Mouse (Mus musculus) frontal cortex, postnatal 36 days (tissue): Measurements from ENCODE around the gene Hyal6.

Experiments
- DNase-seq, 2 experiments: peaks; one replicate each; pipeline ENCODE4 v3.0.0; 2022; ENCODE audit warnings: low spot score in 2 of 2

The Hyal6 gene

DNA sequence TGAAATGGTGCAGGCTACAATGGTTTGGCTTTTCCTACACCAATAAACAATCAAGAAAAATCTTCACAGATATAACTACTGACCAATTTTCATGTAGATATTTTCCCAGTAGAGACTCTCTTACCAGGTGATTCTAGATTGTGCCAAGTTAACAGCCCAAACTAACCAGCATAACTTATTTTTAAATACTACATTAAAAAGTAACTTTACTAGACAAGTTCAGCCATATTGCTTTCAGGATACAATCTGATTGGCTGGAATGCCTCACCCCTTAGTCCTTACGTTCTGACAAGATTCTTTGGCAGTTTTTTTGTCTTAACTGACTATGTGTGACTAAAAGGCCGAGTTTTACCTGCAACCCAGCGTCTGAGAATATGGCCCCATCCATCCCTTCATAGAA is at the start of gene Hyal6:
Gene Hyal6 (plus strand): TSS at position 301 of the 400 bp plus-strand sequence.
- DNase-seq = no peak

DNA sequence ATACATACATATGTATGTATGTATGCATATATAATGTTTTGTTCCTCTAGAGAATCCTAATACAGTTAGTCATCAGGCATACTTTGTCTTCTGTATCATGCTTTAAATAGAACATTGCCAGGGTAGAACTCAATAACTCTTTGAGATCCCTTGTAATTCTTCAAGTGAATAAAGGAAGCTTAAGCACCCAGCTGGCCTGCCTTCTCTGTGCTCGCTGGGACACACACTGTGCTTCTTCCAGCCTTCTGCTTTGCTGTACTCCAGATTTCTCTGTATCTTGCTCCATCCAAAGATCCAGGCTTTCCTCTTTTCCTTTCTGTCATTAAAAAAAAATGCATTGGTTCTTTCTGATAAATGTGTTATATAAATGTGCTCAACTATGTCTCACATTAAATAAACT is 45.2 kb upstream of the Hyal6 start:
- no peak for DNase-seq

DNA sequence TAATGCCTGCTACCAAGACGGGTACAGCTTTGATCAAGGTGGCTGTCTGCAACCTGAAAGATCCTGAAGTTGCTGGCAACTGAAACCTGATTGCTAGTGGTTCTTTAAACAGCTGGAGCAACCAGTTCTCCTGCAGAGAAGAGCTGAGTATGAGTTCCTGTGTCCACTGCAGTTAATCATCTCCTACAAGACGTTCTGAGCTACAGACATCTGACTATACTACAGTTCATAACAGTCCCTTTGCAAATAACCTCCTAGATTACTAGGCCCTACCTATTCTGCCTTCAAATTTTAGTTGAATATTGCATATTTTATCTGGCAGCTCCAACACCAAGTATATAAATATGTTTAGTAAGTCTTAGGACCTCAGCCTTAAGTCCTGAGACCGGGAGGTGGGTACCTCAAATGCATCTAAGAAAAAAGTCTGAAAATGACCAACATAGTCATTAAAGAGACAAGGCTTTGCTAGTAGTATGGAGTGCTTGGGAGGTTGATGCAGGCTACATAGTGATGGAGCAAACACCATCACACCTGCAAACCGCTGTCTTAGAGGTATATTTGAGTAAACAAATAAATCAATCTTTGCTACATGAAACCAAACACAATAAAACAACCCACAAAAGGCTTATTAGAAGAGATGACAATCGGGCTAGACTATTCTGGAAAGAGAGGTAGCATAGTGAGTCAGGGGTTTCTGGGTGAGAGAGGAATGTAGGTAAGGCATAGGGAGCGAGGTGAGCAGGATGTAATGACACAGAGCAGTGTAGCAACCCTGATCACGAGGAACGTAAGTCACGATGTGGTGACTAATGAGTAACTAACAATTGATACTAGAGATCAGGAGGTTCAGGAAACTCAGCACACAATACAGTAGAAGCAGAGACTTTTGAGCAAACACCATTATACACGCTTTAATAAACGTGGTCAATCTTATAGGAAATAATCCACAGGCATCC is 38.3 kb upstream of the Hyal6 start:
- DNase-seq = no peak

DNA sequence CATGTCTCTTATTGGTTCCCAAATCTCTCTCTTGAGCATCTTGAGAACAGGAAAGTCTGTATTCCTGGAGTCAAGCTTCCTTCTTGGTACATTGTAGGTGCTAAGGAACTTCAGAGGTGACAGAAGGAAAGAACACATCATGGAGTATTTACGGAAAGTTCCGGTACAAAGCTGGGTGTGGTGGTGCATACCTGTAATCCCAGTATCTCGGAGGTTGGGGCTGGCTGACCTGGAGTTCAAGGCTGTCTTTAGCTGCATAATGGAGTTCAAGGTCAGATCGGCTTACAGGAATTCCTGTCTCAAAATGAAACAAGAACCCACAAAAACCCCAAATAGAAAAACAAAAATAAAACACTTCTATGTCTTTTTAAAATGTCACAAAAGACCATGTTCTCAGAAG is 36.9 kb upstream of the Hyal6 start:
- DNase-seq = no peak

DNA sequence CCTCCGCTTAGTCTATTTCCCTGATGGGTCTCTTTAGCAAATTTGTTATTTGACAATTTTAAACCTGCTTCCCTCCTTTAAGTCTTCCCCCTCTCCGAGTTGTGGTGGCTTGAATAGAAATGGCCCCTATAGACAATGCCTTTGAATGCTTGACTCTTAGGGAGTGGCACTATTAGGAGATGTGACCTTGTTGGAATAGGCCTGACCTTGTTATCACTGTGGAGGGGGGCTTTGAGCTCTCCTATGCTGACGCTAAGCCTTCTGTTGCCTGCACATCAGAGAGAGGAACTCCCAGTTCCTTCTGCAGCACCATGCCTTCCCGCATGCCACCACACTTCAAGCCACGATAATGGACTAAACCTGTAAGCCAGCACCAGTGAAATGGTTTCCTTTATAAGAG is 35.8 kb upstream of the Hyal6 start:
- DNase-seq = no peak

DNA sequence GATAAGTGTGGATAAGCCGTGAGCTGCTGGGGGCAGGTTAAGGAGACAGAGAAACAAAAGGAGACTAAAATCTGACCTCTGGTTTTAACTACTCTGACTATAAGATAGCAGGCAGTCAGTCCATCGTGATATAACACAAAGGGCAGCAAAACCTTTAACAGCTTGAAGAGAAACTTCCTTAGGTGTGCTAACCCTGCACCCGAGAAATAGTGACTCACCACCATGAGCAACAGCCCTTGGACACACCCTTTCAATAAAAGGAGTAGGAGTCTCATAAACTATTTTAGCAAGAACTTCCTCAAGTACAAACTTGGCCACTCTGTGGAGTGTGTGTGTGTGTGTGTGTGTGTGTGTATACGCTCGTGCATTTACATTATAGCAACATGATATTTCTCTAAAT is 26.0 kb upstream of the Hyal6 start:
- DNase-seq = no peak

DNA sequence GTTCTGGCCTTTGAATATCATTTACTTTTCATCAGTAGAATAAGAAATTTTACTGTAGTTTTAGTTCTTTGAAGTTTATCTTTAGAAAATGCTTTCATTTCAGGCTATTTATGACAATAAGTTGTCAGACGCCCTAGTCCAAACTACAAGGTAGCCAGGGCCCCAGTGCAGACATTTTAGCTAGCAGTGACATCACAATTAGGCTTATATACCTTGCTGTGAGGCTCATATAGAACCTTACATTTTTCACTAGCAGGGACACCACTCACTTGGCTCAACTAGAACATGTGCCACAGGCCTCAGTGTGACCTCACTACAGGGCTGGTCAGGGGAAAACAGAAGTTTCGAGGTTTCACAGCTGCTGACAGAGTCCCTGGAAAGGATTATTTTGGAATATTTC is 25.5 kb upstream of the Hyal6 start:
- no peak for DNase-seq

DNA sequence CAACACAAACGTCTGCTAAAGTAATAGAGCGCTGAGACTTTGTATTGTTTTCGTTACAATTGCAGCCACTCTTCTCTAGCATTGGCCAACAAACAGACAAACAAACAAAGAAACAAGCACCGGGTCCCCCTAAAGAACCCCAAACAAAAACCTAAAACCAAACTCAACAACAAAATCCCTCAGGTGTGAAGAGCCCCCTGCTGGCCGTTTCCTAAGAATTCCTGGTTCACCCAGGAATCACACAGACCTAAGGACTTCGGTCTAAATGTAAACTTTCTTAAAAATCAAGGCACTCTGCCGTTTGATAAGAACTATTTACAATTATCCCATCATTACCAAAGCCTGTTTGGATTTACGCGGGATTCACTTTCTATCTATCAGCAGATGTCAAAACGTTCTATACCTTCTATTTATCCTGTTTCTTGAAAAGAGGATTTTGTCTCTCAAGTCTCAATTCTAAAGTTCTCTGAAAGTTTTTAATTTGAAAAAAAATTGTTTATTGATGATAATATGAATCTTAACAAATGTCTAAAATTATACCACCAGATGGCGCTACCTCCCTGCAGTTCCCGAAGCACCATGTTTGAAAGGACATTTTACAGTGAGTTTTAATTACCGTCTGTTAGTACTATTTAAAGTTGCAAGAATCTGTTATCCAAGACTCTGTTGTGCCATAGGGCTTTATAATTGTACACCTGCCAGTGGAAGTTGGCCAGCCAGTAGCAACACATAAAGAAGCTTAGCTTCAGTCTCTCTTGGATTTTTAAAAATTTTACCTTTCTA is 11.5 kb upstream of the Hyal6 start:
- peak in 1 of 2 experiments; percentile 40 for DNase-seq

DNA sequence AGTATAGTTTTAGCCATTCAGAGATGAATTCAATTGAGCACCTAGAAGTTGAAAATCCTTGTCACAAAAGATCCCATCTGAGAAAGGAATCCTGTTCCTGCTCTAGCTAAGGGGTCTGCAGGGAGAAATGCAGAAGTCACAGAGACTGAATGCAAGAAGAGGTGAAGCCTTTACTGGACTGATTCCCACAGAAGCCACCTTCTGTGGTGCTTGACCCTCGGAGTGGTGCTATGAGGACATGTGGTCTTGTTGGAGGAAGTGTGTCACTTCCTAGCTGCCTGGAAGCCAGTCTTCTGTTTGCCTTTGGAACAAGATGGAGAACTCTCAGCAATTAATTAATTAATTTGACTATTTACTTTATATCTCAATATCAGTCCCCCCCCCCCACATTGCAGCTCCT is 4.9 kb upstream of the Hyal6 start:
- no peak for DNase-seq

DNA sequence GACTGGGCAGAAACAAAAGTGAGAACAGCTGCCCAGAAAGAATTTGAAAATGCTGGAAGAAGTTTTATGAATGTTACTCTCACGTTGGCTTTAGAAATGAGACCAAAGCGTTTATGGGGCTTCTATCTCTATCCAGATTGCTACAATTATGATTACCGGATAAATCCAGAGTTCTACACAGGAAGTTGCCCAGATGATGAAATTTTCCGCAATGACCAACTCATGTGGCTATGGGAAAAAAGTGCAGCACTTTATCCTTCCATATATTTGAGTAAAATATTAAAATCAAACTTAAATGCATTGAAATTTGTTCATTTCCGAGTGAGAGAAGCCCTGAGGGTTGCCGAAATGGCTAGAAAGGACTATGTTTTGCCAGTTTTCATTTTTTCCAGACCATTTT is 1.5 kb downstream of the Hyal6 start:
- no peak for DNase-seq

DNA sequence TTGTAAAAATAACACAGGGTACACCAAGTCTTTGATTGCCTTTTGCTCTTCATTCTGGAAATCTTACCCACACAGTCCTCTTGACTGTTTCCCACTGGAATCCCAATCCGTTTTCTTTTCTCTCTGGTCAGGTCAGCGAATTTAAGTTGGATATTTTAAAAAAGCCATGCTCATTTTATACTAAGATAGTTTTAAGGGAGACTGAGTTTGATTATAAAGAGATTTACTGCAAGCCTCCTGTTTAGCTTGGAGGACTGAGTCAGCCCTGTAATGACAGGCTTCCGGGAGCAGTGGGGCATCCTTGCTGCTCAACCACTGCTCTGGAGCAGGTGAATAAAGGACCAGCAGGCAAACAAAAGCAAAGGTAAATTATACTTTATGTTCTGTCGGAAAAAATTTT is 15.0 kb downstream of the Hyal6 start, which contains the start of gene Hyal4:
Gene Hyal4 (plus strand): TSS at position 301 of the 400 bp plus-strand sequence.
- DNase-seq = no peak

DNA sequence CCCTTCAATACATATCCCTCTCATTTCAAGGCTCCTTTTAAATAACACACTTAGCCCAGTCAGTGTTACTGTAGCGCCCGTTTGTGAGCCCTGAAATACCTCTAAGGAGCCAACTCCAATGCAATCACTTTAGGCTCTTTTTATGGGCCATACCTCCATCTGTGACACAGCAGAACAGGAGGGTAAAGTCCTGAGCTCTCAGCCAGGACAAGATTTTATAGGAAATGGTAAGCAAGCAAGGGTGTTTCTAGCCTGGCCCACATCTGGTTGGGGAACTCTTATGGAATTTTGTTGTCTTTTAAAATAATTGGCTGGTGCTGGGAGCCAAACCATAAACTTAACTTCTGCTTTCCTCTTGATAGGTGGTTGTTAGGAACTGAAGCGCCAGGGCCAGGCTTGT is 26.2 kb downstream of the Hyal6 start:
- no peak for DNase-seq

DNA sequence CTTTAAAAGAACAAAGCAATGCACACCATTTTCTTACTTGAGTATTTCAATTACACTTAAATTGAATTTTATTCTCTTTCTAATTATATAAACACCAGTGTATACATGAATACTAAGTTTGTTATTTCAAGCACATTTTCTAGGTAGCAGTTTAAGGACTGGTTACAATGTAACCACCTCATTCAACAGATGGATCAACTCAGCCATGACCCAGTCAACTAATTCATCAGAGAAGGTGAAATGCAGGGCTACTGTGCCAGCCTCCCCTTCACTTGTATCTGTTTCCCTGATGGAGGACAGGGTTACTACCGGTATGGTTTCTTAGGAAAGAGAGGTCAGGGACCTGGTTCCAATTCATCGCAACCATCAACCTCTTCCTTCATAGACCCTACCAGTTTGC is 33.2 kb downstream of the Hyal6 start:
- no peak for DNase-seq

DNA sequence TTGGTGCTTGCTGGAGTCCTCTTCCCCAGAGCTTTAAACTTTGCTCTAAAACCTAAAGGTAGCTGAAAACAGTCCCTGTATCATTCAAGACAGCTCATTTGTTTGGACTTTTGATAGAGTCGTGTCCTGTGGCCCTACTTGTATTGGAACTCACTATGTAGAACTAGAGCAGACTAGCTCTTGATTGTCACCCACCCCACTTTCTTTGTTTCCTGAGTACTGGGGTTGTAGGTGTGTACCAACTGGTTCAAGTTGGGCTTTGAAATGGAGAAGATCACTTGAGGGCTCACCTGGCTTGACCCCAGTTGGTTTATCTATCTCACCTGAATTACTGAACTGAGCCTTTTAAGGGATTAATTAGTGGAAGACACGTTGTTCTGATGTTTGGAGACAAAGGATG is 46.1 kb downstream of the Hyal6 start:
- no peak for DNase-seq

DNA sequence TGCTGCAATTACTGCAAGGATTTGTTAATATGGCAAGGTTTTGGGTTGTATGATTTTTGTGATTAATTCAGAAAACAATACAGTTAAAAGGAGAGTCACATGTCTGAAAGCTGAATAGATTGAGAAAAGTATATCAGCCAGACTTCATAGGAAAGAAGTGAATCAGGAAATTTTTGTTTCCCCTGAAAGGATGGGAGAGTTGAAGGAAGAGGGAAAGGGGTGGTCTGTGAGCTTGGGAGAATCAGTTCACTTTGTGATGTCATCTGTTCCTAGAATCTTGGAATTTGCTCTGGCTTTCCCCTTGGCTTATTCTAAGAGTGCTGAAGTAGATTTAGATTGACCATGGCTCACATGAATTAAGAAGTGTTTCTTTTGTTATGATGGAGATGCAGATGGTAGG is 57.8 kb downstream of the Hyal6 start, which contains the start of gene Spam1:
Gene Spam1 (plus strand): TSS at position 301 of the 400 bp plus-strand sequence.
- no peak for DNase-seq
